Mouse (Mus musculus) left cerebral cortex, adult 2 months (tissue): ENCODE results near the gene Psmb6. TPM values are rescaled to one million over a fixed set of nuclear protein-coding genes. Genes with fewer than 3 reads are reported as not detected.

Experiments
- DNase-seq, 2 experiments: peaks; one replicate each; pipeline ENCODE4 v3.0.0; 2021 to 2022; ENCODE audit warnings: low spot score in 2 of 2, mixed read lengths in 1 of 2; ENCODE audit errors: extremely low spot score in 1 of 2
- H3K27ac ChIP-seq: fragments of 200-600 bp; 2 replicates; pipeline ENCODE4 v1.8.1; 2022
- H3K4me3 ChIP-seq: fragments of 200-600 bp; 2 replicates; pipeline ENCODE4 v1.8.1; 2022
- CTCF ChIP-seq: fragments of 200-600 bp; IDR thresholded peaks from 2 replicates; pipeline ENCODE4 v1.8.1; 2022; ENCODE audit warnings: antibody characterized with exemption, mild to moderate bottlenecking, moderate library complexity
- intact Hi-C: fragments of 180-260 bp; cut with DNase I; formaldehyde crosslinking; loops from one replicate; pipeline ENCODE4 v1.15.1; 2025
- total RNA-seq, 2 experiments: library from RNA; stranded (reverse); gene quantifications; 2 replicates each; pipeline ENCODE4 v1.2.3; 2021

Psmb6 gene
- total RNA-seq, 2 experiments from 2014 or later = 164 to 169 TPM

DNA sequence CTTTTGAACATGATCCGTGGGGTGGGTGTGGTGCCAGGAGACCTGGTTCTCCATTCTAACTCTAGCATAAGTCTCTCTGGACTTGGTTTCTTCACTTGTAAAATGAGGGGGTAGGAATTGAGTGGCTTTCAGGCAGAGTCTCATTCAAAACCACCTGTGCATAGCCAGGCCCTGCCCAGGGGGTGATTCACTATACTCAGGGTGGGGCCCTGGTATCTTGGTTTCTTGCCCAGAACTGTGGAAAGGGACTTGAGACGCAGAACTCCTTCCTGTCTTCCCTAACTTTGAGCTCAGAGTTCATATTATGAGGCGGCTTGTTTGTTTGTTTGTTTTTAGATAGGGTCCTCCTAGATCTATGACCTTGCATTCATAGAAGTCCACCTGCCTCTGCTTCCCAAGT lies 52.0 kb downstream of the Psmb6 start:
- TF ChIP-seq CTCF = no peak
- Histone ChIP-seq H3K4me3 (no peak overlapping the region), H3K27ac (no peak overlapping the region)
- intact Hi-C loops = no loop called here
- DNase-seq = no peak

Other genes starting within 250 kb of the Psmb6 start
- under 1 TPM in 1 of 2 experiments, not detected in 1; 0.33 TPM for gene Alox12e, start 202.7 kb upstream of the Psmb6 start, total RNA-seq
- gene Alox15, start 173.3 kb upstream of the Psmb6 start, total RNA-seq = not detected
- gene Pelp1, start 115.3 kb upstream of the Psmb6 start, total RNA-seq = 10 to 100 TPM; 34.6 to 36.2 TPM
- 10 to 100 TPM; 74.3 to 86.0 TPM for gene Arrb2, start 92.7 kb upstream of the Psmb6 start, total RNA-seq
- 10 to 100 TPM; 13.2 to 14.8 TPM for gene Med11, start 73.4 kb upstream of the Psmb6 start, total RNA-seq
- under 1 TPM; 0.36 to 0.44 TPM for gene Zmynd15, start 65.9 kb upstream of the Psmb6 start, total RNA-seq
- gene Cxcl16, start 65.4 kb upstream of the Psmb6 start, total RNA-seq = 1 to 10 TPM; 1.2 to 1.4 TPM
- 1 to 10 TPM in 1 of 2 experiments, not detected in 1; 1.1 TPM for gene Tm4sf5, start 20.1 kb upstream of the Psmb6 start, total RNA-seq
- not detected for gene Vmo1, start 10.8 kb upstream of the Psmb6 start, total RNA-seq
- not detected for gene Gltpd2, start 6.2 kb upstream of the Psmb6 start, total RNA-seq
- not detected for gene Gm40193, start 7.6 kb downstream of the Psmb6 start, total RNA-seq
- gene Pld2, start 14.7 kb downstream of the Psmb6 start, total RNA-seq = 10 to 100 TPM; 12.8 to 13.6 TPM
- 100 to 1,000 TPM; 411 to 445 TPM for gene Mink1, start 37.5 kb downstream of the Psmb6 start, total RNA-seq
- gene 4930544D05Rik, start 90.5 kb downstream of the Psmb6 start, total RNA-seq = under 1 TPM; 0.61 TPM
- not detected for gene Chrne, start 93.8 kb downstream of the Psmb6 start, total RNA-seq
- not detected for gene Gp1ba, start 113.8 kb downstream of the Psmb6 start, total RNA-seq
- gene Rnf167, start 121.9 kb downstream of the Psmb6 start, total RNA-seq = 10 to 100 TPM; 81.7 to 86.9 TPM
- gene Slc25a11, start 122.1 kb downstream of the Psmb6 start, total RNA-seq = 100 to 1,000 TPM; 107 to 117 TPM
- gene Pfn1, start 129.3 kb downstream of the Psmb6 start, total RNA-seq = 100 to 1,000 TPM; 207 to 224 TPM
- 10 to 100 TPM in 1 of 2 experiments, 1 to 10 TPM in 1; 9.8 to 10.6 TPM for gene Eno3, start 131.8 kb downstream of the Psmb6 start, total RNA-seq
- gene Spag7, start 144.0 kb downstream of the Psmb6 start, total RNA-seq = 10 to 100 TPM; 52.2 to 56.7 TPM
- 100 to 1,000 TPM; 238 to 261 TPM for gene Camta2, start 162.7 kb downstream of the Psmb6 start, total RNA-seq
- 1 to 10 TPM; 1.8 to 3.0 TPM for gene Inca1, start 174.8 kb downstream of the Psmb6 start, total RNA-seq
- gene Kif1c, start 175.2 kb downstream of the Psmb6 start, total RNA-seq = 10 to 100 TPM; 58.1 to 60.7 TPM
- 10 to 100 TPM; 18.2 to 19.5 TPM for gene Zfp3, start 238.8 kb downstream of the Psmb6 start, total RNA-seq